Mouse (Mus musculus) cerebellum, adult 2 months (tissue): ENCODE measurements around the gene Fhad1.

Source experiments
- CTCF ChIP-seq: fragments of 200-500 bp; IDR thresholded peaks from 2 replicates; pipeline ENCODE4 v1.5.1; 2011; ENCODE audit warnings: low read depth, mild to moderate bottlenecking, control low read depth, low read length, moderate library complexity, borderline replicate concordance; ENCODE audit not compliant: insufficient read depth
- POLR2A ChIP-seq: fragments of 200-500 bp; IDR thresholded peaks from 2 replicates; pipeline ENCODE4 v1.6.1; 2011; ENCODE audit warnings: low read length, control low read depth, borderline replicate concordance; ENCODE audit not compliant: insufficient read depth

- TF ChIP-seq POLR2A: no peak
- TF ChIP-seq CTCF: peak; percentile 83
These were observed 56.7 kb downstream of the Fhad1 start for GRCm38 (mm10) chr4:141958188-141958587.
